Mouse (Mus musculus) heart, embryonic 13.5 days (tissue): ENCODE measurements around the gene Drap1. TPM values are rescaled to one million over a fixed set of nuclear protein-coding genes. Genes with fewer than 3 reads are reported as not detected.
A peak's percentile ranks its signal among the peaks of the same experiment; 100 is the strongest.
"Not testable (repeated sequence)": the region's sequence is repeated elsewhere in the genome, so short reads cannot be mapped to it uniquely, and the experiment has no call there.

Experiments used
- ATAC-seq: fragments of 200-750 bp; cut with Nextera tagmentation; 2 replicates; pipeline ENCODE4 v1.8.0; 2017; ENCODE audit warnings: moderate TSS enrichment; ENCODE audit not compliant: insufficient number of reproducible peaks, low FRiP score, low TSS enrichment; ENCODE audit errors: extremely low read depth
- H3K27ac ChIP-seq: fragments of 300-500 bp; sonication (generic); replicated peaks from 2 replicates; pipeline ENCODE4 v1.5.1; 2015; ENCODE audit warnings: moderate library complexity, mild to moderate bottlenecking, inconsistent platforms
- H3K27me3 ChIP-seq: fragments of 300-500 bp; sonication (generic); replicated peaks from 2 replicates; pipeline ENCODE4 v1.6.1; 2015; ENCODE audit warnings: mild to moderate bottlenecking, inconsistent platforms
- H3K36me3 ChIP-seq: fragments of 300-500 bp; sonication (generic); 2 replicates; pipeline ENCODE4 v1.6.1; 2015; ENCODE audit warnings: mild to moderate bottlenecking, inconsistent platforms
- H3K4me1 ChIP-seq: fragments of 300-500 bp; sonication (generic); 2 replicates; pipeline ENCODE4 v1.6.1; 2015; ENCODE audit warnings: inconsistent platforms
- H3K4me2 ChIP-seq: fragments of 300-500 bp; sonication (generic); 2 replicates; pipeline ENCODE4 v1.6.1; 2015; ENCODE audit warnings: inconsistent platforms, mild to moderate bottlenecking, moderate library complexity
- H3K4me3 ChIP-seq: fragments of 300-500 bp; sonication (generic); 2 replicates; pipeline ENCODE4 v1.5.1; 2015; ENCODE audit warnings: moderate library complexity, mild to moderate bottlenecking, inconsistent platforms
- H3K9ac ChIP-seq: fragments of 300-500 bp; sonication (generic); 2 replicates; pipeline ENCODE4 v1.6.1; 2015; ENCODE audit warnings: inconsistent platforms, mild to moderate bottlenecking, moderate library complexity
- H3K9me3 ChIP-seq: fragments of 300-500 bp; sonication (generic); 2 replicates; pipeline ENCODE4 v1.6.1; 2016; ENCODE audit warnings: inconsistent platforms
- WGBS: fragments of 180-500 bp; shearing (Covaris S2); methylation state at CpG from one replicate; pipeline ENCODE4 v1.1.7; 2015; ENCODE audit warnings: mixed read lengths; 5-methylcytosine and 5-hydroxymethylcytosine counted together
- polyA plus RNA-seq: library from polyadenylated mRNA; unstranded; fragments of >200 nt; fragmentation: Nextera tagmentation; extraction: Ambion mirVana; gene quantifications from 2 replicates; pipeline ENCODE4 v1.2.1, GENCODE M21; 2015

The Drap1 gene
- polyA plus RNA-seq, 1 experiment from 2014 or later: 190 TPM

DNA sequence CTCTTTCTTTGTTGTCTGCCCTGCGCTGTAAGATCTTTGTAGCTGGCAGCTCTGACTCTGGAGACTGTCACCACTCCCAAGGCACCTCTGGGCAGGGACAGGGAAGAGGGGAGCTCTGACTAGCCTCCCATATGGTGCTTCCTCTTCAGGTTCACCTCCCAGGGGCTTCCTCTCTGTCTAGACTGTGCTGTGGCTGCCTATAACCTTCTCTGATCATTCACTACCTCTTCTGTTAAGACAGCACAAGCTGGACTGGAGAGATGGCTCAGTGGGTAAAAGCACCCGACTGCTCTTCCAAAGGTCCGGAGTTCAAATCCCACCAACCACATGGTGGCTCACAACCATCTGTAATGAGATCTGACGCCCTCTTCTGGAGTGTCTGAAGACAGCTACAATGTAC is 23.7 kb downstream of the Drap1 start:
- H3K27ac ChIP-seq: peak overlapping the region; percentile 20; the same call in 1 of the 2 replicates
- 66% methylated on average over 4 of the region's 4 CpGs for WGBS
- not testable (repeated sequence) for H3K4me3 ChIP-seq, H3K36me3 ChIP-seq, H3K27me3 ChIP-seq, H3K9me3 ChIP-seq, ATAC-seq, H3K4me1 ChIP-seq, H3K4me2 ChIP-seq
- H3K9ac ChIP-seq: peak overlapping the region; percentile 16; the same call in 1 of the 2 replicates

DNA sequence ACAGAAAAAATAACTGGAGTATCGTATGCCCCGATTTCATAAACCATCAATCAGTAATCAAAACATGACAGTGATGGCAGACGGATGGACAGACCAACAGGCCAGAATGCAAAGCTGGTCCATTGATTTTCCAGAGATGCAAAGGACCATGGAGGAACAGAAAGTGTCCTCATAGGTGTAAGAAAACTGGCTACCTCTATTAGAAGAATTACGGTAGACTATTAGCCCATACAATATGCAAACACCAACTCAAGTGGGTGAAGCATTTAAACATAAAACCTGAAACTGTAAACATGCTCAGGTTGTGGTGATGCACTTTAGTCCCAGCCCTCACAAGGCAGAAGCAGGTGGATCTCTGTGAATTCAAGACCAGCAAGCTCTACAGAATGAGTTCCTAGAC is 29.4 kb downstream of the Drap1 start:
- H3K4me3 ChIP-seq: no peak overlapping the region
- no peak overlapping the region for H3K9ac ChIP-seq
- ATAC-seq: no peak
- no peaks in the 10 kb centered on the region for H3K9me3 ChIP-seq
- no peak overlapping the region for H3K27ac ChIP-seq
- H3K27me3 ChIP-seq: no peaks in the 10 kb centered on the region
- no peaks in the 10 kb centered on the region for H3K36me3 ChIP-seq
- H3K4me1 ChIP-seq: peaks cover 21% of the 10 kb centered on the region
- WGBS: 63% methylated on average over 4 of the region's 4 CpGs
- H3K4me2 ChIP-seq: no peak overlapping the region

DNA sequence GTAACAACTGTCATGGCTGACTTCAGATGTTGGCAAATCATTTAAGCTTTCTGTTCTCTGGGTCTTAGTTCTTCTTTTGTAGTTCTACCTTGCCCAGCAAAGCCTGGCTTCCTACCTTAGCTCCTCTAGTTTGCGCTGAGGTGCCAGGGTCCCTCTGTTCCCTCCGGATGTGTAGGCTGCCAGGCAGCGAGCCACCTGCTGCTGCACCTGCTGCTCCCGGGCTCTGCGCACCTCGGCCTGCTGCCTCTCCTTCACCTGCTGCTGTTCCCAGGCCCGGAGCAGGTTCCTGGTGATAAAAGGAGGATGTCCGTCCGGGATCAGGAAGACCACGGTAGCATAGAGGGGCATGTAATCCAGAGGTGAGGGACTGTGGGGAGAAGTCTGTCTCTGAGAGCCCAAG is 30.6 kb downstream of the Drap1 start:
- H3K9me3 ChIP-seq: no peaks in the 10 kb centered on the region
- H3K4me1 ChIP-seq: peaks cover 33% of the 10 kb centered on the region
- no peaks in the 10 kb centered on the region for H3K27me3 ChIP-seq
- no peak for ATAC-seq
- no peak overlapping the region for H3K27ac ChIP-seq
- H3K4me3 ChIP-seq: no peak overlapping the region
- 41% methylated on average over 10 of the region's 10 CpGs for WGBS
- H3K36me3 ChIP-seq: no peaks in the 10 kb centered on the region
- no peak overlapping the region for H3K4me2 ChIP-seq
- H3K9ac ChIP-seq: no peak overlapping the region

DNA sequence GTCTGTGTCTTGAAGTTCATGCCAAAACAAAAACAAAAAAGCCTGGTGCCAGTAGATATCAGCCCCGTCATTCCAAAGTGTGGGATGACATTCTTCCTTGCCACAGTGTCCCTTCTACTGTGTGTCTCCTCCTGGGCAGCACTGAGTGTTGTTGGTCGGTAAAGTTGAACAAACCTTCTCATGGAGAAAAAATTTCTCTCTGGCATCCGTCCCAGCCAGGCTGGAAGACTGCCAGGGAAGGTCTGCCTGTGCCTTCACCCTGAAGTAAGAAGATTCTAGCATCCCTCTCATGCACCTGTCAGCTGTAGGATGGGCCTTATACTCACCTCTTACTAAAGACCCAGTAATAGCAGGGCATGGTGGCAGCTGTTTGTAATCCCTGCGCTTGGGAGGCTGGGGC is 31.9 kb downstream of the Drap1 start:
- no peak overlapping the region for H3K4me3 ChIP-seq
- H3K27me3 ChIP-seq: no peaks in the 10 kb centered on the region
- WGBS: 30% methylated on average over 4 of the region's 4 CpGs
- H3K4me2 ChIP-seq: 0 out of 2 replicates have a peak overlapping the region, but pooled peaks have one; percentile 7
- H3K36me3 ChIP-seq: no peaks in the 10 kb centered on the region
- no peak for ATAC-seq
- no peaks in the 10 kb centered on the region for H3K9me3 ChIP-seq
- peak overlapping the region; percentile 81 for H3K27ac ChIP-seq
- peak overlapping the region; percentile 40 for H3K9ac ChIP-seq
- peaks cover 35% of the 10 kb centered on the region for H3K4me1 ChIP-seq

DNA sequence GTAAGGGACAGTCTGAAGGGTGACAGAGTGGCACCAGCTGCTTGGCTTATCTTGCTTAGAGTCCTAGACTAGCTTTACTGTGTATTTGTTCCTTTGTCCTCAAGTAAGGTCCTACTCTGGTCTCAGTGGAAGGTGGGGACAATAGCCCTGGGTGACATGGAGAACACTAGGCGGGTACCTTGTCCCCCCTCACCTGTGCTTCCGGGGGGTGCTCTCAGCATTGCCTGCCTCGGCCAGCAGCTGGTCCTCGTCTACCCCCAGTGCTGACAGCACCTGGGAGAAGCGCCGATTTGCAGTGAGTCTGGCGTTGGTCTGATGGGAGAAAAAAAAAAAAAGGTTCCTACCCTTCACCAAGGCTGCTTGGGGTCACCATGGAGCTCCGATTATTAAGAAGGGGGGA is 34.4 kb downstream of the Drap1 start:
- H3K4me2 ChIP-seq: peak overlapping the region; percentile 90
- no peak for ATAC-seq
- WGBS: 62% methylated on average over 8 of the region's 8 CpGs
- H3K4me3 ChIP-seq: peak overlapping the region; percentile 100
- H3K4me1 ChIP-seq: peaks cover 51% of the 10 kb centered on the region
- no peaks in the 10 kb centered on the region for H3K9me3 ChIP-seq
- H3K27me3 ChIP-seq: no peaks in the 10 kb centered on the region
- peaks cover 11% of the 10 kb centered on the region for H3K36me3 ChIP-seq
- H3K27ac ChIP-seq: no peak overlapping the region
- H3K9ac ChIP-seq: peak overlapping the region; percentile 98

DNA sequence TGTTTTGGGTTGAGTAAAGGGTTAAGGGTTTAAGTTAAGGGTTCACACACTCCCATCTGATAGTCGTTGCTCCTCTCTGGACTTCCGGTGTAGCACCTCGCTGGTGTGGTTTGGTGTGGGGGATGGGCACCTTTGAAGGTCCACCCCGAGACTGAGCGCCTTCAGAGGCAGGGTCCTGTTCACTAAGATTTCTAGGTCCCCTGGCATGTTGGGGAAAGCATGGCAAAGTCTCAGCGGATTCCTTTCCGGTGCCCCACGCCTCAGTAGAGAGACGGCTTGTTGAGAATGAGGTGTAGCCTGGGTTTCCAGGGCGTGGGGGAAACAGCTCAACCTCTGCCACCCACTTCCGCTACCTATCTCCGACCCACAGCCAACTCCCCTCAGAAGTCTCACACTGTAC is 35.1 kb downstream of the Drap1 start:
- H3K9ac ChIP-seq: peak overlapping the region; percentile 98
- H3K27me3 ChIP-seq: no peaks in the 10 kb centered on the region
- 20% methylated on average over 12 of the region's 12 CpGs for WGBS
- H3K4me2 ChIP-seq: peak overlapping the region; percentile 90
- peak overlapping the region; percentile 90 for H3K27ac ChIP-seq
- peak overlapping the region; percentile 100 for H3K4me3 ChIP-seq
- H3K36me3 ChIP-seq: peaks cover 19% of the 10 kb centered on the region
- no peaks in the 10 kb centered on the region for H3K9me3 ChIP-seq
- no peak for ATAC-seq
- H3K4me1 ChIP-seq: peaks cover 51% of the 10 kb centered on the region

DNA sequence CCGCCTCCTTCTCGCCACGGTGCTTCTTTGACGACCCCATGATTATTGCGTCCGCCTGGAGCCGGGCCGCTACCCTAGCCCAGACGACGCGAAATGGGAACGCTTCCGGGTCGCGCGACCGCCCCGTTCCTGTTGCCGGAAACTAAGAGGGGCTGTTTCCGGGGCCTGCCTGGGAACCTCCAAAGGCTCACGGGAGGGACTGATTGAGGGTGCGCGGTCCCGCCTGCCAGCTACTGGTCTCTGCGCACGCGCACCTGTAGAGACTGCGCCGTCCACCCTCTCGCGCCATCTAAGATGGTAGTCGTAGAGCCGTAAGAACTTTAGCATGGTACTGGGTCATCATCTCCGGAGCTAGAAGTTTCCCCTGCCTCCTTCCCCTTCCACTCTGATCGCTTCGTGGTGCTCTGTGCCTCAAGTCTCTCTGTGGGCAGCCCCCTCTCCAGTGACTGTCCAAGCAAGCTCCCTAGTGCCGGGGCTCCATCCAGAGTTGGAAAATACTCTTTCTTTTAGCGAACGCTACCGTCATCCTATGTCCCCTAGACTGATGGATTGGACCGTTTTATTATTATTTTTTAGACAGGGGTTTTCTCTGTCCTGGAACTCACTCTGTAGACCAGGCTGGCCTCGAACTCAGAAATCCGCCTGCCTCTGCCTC is 36.1 kb downstream of the Drap1 start, which contains the start of gene Sart1:
Gene Sart1 (minus strand): TSS at position 116 of the 655 bp plus-strand sequence.
- H3K4me3 ChIP-seq: peak within 1 kb of the TSS; percentile 100
- peaks cover 28% of the 10 kb centered on the region for H3K36me3 ChIP-seq
- peak; percentile 87 for ATAC-seq
- no peaks in the 10 kb centered on the region for H3K27me3 ChIP-seq
- peak within 1 kb of the TSS; percentile 90 for H3K4me2 ChIP-seq
- H3K27ac ChIP-seq: peak within 1 kb of the TSS; percentile 90
- H3K9me3 ChIP-seq: no peaks in the 10 kb centered on the region
- 1% methylated on average over 43 of the region's 43 CpGs for WGBS
- peaks cover 51% of the 10 kb centered on the region for H3K4me1 ChIP-seq
- H3K9ac ChIP-seq: peak within 1 kb of the TSS; percentile 98

DNA sequence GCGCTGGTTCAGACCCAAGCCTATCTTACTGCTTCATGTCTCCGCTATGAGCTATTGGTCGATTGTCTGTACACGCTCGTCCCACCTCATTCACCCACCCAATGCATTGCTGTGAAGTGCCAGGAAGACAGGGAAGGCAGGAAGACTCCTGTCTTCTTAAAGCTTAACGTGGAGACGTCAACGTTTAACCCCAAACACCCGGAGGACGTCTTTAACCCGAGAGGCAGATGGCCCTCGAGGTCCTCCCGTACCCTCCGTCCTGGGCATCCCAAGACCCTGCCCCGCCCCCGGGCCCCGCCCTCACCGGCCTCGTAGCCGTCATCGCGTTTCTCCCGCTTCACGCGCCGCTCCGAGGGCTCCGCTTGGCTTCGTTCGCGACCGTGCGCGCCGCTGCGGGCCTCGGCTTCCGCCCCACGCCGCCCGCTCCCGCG is 36.8 kb downstream of the Drap1 start:
- Histone ChIP-seq H3K4me2 (peak overlapping the region; percentile 90), H3K9ac (peak overlapping the region; percentile 98), H3K9me3 (no peaks in the 10 kb centered on the region), H3K27ac (peak overlapping the region; percentile 90), H3K27me3 (no peaks in the 10 kb centered on the region), H3K4me1 (peaks cover 47% of the 10 kb centered on the region), H3K36me3 (peaks cover 35% of the 10 kb centered on the region), H3K4me3 (peak overlapping the region; percentile 100)
- ATAC-seq: peak; percentile 45; the same call in 1 of the 2 replicates
- WGBS: 1% methylated on average over 41 of the region's 43 CpGs

DNA sequence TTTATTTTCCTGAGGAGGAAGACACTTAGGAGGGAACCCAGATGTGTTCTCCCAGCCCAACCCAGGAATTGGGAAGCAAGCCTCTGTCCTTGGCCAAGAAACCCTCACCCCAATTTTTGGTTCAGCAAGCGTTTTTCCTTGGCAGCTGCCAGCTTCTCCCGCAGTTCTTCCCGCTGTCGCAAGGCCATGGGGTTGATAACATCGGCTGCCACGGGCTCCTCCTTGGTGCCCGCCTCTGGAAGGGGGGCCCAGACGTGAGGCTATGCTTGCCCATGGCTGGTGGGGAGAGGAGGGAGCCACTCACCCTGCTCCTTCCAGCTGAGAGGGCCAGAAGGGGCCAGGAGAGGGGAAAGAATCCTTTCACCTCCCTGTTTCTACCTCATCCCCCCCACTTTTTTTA is 40.1 kb downstream of the Drap1 start:
- H3K4me2 ChIP-seq: no peak overlapping the region
- peaks cover 68% of the 10 kb centered on the region for H3K36me3 ChIP-seq
- H3K4me3 ChIP-seq: no peak overlapping the region
- no peaks in the 10 kb centered on the region for H3K27me3 ChIP-seq
- H3K9me3 ChIP-seq: no peaks in the 10 kb centered on the region
- no peak overlapping the region for H3K9ac ChIP-seq
- H3K27ac ChIP-seq: no peak overlapping the region
- H3K4me1 ChIP-seq: peaks cover 23% of the 10 kb centered on the region
- no peak for ATAC-seq
- 90% methylated on average over 8 of the region's 8 CpGs for WGBS

DNA sequence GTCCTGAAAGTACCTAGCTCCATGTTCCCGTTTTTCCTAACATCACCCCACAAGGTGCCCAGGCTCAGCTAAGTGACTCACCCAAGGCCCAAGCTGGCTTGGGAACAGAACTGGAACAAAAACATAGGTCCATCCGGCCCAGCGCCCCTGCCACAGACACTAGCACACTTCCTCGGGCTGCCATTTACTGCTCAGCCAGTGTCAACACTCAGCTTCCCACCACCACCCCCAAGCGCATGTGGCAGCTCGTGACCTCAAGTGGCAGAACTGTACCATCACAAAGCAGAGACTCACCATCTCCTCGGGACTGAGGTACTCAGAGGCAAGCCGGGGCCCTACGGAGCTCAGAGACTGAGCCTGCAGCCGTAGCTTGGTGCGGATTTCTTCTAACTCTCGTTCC is 41.5 kb downstream of the Drap1 start:
- H3K4me1 ChIP-seq: peaks cover 16% of the 10 kb centered on the region
- ATAC-seq: no peak
- no peaks in the 10 kb centered on the region for H3K27me3 ChIP-seq
- no peaks in the 10 kb centered on the region for H3K9me3 ChIP-seq
- peaks cover 82% of the 10 kb centered on the region for H3K36me3 ChIP-seq
- H3K9ac ChIP-seq: no peak overlapping the region
- no peak overlapping the region for H3K4me2 ChIP-seq
- 87% methylated on average over 12 of the region's 12 CpGs for WGBS
- no peak overlapping the region for H3K27ac ChIP-seq
- H3K4me3 ChIP-seq: no peak overlapping the region

DNA sequence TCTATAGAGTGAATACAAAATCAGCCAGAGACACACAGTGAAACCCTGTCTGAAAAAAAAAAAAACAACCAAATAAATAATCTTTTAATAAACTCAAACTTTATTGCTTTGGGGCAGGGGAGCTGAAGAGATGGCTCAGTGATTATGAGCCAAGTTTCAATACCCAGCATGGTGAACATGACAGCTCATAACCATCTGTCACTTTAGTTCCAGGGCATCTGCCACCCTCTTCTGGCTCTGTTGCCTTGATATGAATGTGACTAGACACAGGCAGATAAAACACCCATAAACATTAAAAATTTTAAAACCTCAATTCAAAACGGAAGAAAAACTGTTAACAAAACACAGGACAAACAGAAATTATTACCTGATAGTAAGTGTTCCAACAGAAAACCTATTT is 47.3 kb downstream of the Drap1 start:
- 87% methylated on average over 1 of the region's 1 CpGs for WGBS
- Histone ChIP-seq H3K9ac (no peak overlapping the region), H3K4me1 (no peaks in the 10 kb centered on the region), H3K4me3 (no peak overlapping the region), H3K36me3 (peaks cover 89% of the 10 kb centered on the region), H3K27ac (no peak overlapping the region), H3K4me2 (no peak overlapping the region), H3K9me3 (no peaks in the 10 kb centered on the region), H3K27me3 (no peaks in the 10 kb centered on the region)
- no peak for ATAC-seq

DNA sequence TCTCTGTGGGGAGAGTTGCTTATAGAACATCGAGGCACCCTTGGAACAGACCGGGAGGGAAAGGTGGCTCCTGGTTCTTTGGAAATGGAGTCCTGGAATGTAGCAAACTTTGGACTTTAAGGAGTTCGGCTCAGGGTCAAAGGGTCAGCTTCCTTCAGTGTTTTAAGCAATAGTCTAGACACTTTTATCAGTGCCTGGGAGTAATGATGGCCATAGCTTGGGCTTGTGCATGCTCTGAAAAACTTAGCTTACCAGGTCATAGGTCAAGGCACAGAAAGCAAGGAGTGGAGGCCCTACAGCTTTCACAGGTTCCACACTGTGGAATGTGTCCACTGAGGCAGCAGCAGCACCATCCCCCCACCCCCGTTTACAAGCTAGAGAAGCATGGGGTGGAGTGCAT is 50.0 kb downstream of the Drap1 start:
- 63% methylated on average over 4 of the region's 4 CpGs for WGBS
- H3K27ac ChIP-seq: no peak overlapping the region
- no peaks in the 10 kb centered on the region for H3K4me1 ChIP-seq
- no peaks in the 10 kb centered on the region for H3K9me3 ChIP-seq
- H3K4me3 ChIP-seq: no peak overlapping the region
- H3K9ac ChIP-seq: no peak overlapping the region; the same call in 1 of the 2 replicates
- H3K27me3 ChIP-seq: no peaks in the 10 kb centered on the region
- no peak overlapping the region for H3K4me2 ChIP-seq
- ATAC-seq: no peak
- H3K36me3 ChIP-seq: peaks cover 87% of the 10 kb centered on the region
